Mouse (Mus musculus) neural tube, embryonic 13.5 days (tissue): Measurements from ENCODE around the gene BC034090. TPM values are rescaled to one million over a fixed set of nuclear protein-coding genes. Genes with fewer than 3 reads are reported as not detected.

Experiments
- ATAC-seq: fragments of 200-750 bp; cut with Nextera tagmentation; 2 replicates; pipeline ENCODE4 v1.8.0; 2017; ENCODE audit warnings: low read depth, mild to moderate bottlenecking, moderate TSS enrichment, moderate library complexity
- H3K27ac ChIP-seq: fragments of 300-500 bp; sonication (generic); replicated peaks from 2 replicates; pipeline ENCODE4 v1.5.1; 2015; ENCODE audit warnings: moderate library complexity, mild to moderate bottlenecking, inconsistent platforms
- H3K27me3 ChIP-seq: fragments of 300-500 bp; sonication (generic); 2 replicates; pipeline ENCODE4 v1.6.1; 2015; ENCODE audit warnings: mild to moderate bottlenecking, inconsistent platforms
- H3K36me3 ChIP-seq: fragments of 300-500 bp; sonication (generic); 2 replicates; pipeline ENCODE4 v1.6.1; 2015; ENCODE audit warnings: mild to moderate bottlenecking, inconsistent platforms
- H3K4me1 ChIP-seq: fragments of 300-500 bp; sonication (generic); replicated peaks from 2 replicates; pipeline ENCODE4 v1.6.1; 2015; ENCODE audit warnings: inconsistent platforms
- H3K4me2 ChIP-seq: fragments of 300-500 bp; sonication (generic); 2 replicates; pipeline ENCODE4 v1.6.1; 2015; ENCODE audit warnings: inconsistent platforms, mild to moderate bottlenecking, moderate library complexity
- H3K4me3 ChIP-seq: fragments of 300-500 bp; sonication (generic); 2 replicates; pipeline ENCODE4 v1.5.1; 2015; ENCODE audit warnings: mild to moderate bottlenecking, inconsistent platforms
- H3K9ac ChIP-seq: fragments of 300-500 bp; sonication (generic); 2 replicates; pipeline ENCODE4 v1.6.1; 2015; ENCODE audit warnings: moderate library complexity, mild to moderate bottlenecking, inconsistent platforms
- H3K9me3 ChIP-seq: fragments of 300-500 bp; sonication (generic); 2 replicates; pipeline ENCODE4 v1.6.1; 2016; ENCODE audit warnings: inconsistent platforms
- WGBS: fragments of 180-500 bp; shearing (Covaris S2); methylation state at CpG from one replicate; pipeline ENCODE4 v1.1.7; 2015; 5-methylcytosine and 5-hydroxymethylcytosine counted together
- polyA plus RNA-seq: library from polyadenylated mRNA; unstranded; fragments of >200 nt; fragmentation: Nextera tagmentation; extraction: Ambion mirVana; gene quantifications from 2 replicates; pipeline ENCODE4 v1.2.1, GENCODE M21; 2015

BC034090 gene
- polyA plus RNA-seq, 1 experiment from 2014 or later, result 3.5 TPM

- H3K27ac ChIP-seq, result peak overlapping the region; percentile 79
- WGBS, result 24% methylated on average over 4 of the region's 4 CpGs
- H3K27me3 ChIP-seq, result no peaks in the 10 kb centered on the region
- H3K9ac ChIP-seq, result peak overlapping the region; percentile 54
- H3K4me3 ChIP-seq, result no peak overlapping the region
- H3K36me3 ChIP-seq, result peaks cover 8% of the 10 kb centered on the region
- peaks cover 70% of the 10 kb centered on the region for H3K4me1 ChIP-seq
- no peak overlapping the region for H3K4me2 ChIP-seq
- H3K9me3 ChIP-seq, result no peaks in the 10 kb centered on the region
- ATAC-seq, result no peak
Observed at GRCm38 (mm10) chr1:155212081-155212480, 32.2 kb downstream of the BC034090 start.

GRCm38 (mm10) chr1:155211017-155211416 lies 33.2 kb downstream of the BC034090 start:
- no peaks in the 10 kb centered on the region for H3K27me3 ChIP-seq
- H3K9me3 ChIP-seq, result no peaks in the 10 kb centered on the region
- no peak overlapping the region for H3K4me2 ChIP-seq
- ATAC-seq, result no peak
- peak overlapping the region; percentile 68; the same call in 1 of the 2 replicates for H3K27ac ChIP-seq
- no peak overlapping the region for H3K4me3 ChIP-seq
- peaks cover 9% of the 10 kb centered on the region for H3K36me3 ChIP-seq
- WGBS, result 58% methylated on average over 7 of the region's 7 CpGs
- 0 out of 2 replicates have a peak overlapping the region, but pooled peaks have one; percentile 26 for H3K9ac ChIP-seq
- peaks cover 67% of the 10 kb centered on the region for H3K4me1 ChIP-seq

GRCm38 (mm10) chr1:155210011-155210763 lies 34.1 kb downstream of the BC034090 start:
- H3K9ac ChIP-seq, result no peak overlapping the region
- WGBS, result 60% methylated on average over 11 of the region's 11 CpGs
- peaks cover 67% of the 10 kb centered on the region for H3K4me1 ChIP-seq
- peak; percentile 22 for ATAC-seq
- H3K27ac ChIP-seq, result peak overlapping the region; percentile 68
- H3K4me3 ChIP-seq, result no peak overlapping the region
- H3K36me3 ChIP-seq, result peaks cover 12% of the 10 kb centered on the region
- H3K27me3 ChIP-seq, result no peaks in the 10 kb centered on the region
- no peak overlapping the region for H3K4me2 ChIP-seq
- H3K9me3 ChIP-seq, result no peaks in the 10 kb centered on the region

GRCm38 (mm10) chr1:155207859-155208258 lies 36.4 kb downstream of the BC034090 start:
- Histone ChIP-seq H3K4me1 (peaks cover 69% of the 10 kb centered on the region), H3K27ac (no peak overlapping the region), H3K9ac (no peak overlapping the region), H3K36me3 (peaks cover 15% of the 10 kb centered on the region), H3K27me3 (no peaks in the 10 kb centered on the region), H3K4me3 (no peak overlapping the region), H3K9me3 (no peaks in the 10 kb centered on the region), H3K4me2 (no peak overlapping the region)
- ATAC-seq, result no peak
- 75% methylated on average over 3 of the region's 3 CpGs for WGBS

GRCm38 (mm10) chr1:155205822-155206660 lies 38.2 kb downstream of the BC034090 start:
- no peak overlapping the region for H3K4me2 ChIP-seq
- peaks cover 69% of the 10 kb centered on the region for H3K4me1 ChIP-seq
- H3K9me3 ChIP-seq, result no peaks in the 10 kb centered on the region
- H3K36me3 ChIP-seq, result peaks cover 32% of the 10 kb centered on the region
- ATAC-seq, result no peak
- H3K9ac ChIP-seq, result peak overlapping the region; percentile 32
- WGBS, result 54% methylated on average over 19 of the region's 19 CpGs
- H3K27ac ChIP-seq, result peak overlapping the region; percentile 77
- no peak overlapping the region for H3K4me3 ChIP-seq
- no peaks in the 10 kb centered on the region for H3K27me3 ChIP-seq

- ATAC-seq, result no peak
- Histone ChIP-seq H3K9me3 (no peaks in the 10 kb centered on the region), H3K27me3 (no peaks in the 10 kb centered on the region), H3K36me3 (peaks cover 38% of the 10 kb centered on the region), H3K4me1 (peaks cover 65% of the 10 kb centered on the region), H3K4me2 (no peak overlapping the region), H3K9ac (peak overlapping the region; percentile 32; the same call in 1 of the 2 replicates), H3K4me3 (no peak overlapping the region), H3K27ac (peak overlapping the region; percentile 77; the same call in 1 of the 2 replicates)
- 61% methylated on average over 7 of the region's 7 CpGs for WGBS
Observed at GRCm38 (mm10) chr1:155205311-155205710, 38.9 kb downstream of the BC034090 start.

GRCm38 (mm10) chr1:155204560-155205162 lies 39.6 kb downstream of the BC034090 start:
- no peak for ATAC-seq
- peaks cover 44% of the 10 kb centered on the region for H3K36me3 ChIP-seq
- peak overlapping the region; percentile 77 for H3K27ac ChIP-seq
- H3K9ac ChIP-seq, result no peak overlapping the region
- WGBS, result 65% methylated on average over 8 of the region's 8 CpGs
- no peak overlapping the region for H3K4me2 ChIP-seq
- no peaks in the 10 kb centered on the region for H3K9me3 ChIP-seq
- peaks cover 62% of the 10 kb centered on the region for H3K4me1 ChIP-seq
- no peaks in the 10 kb centered on the region for H3K27me3 ChIP-seq
- no peak overlapping the region for H3K4me3 ChIP-seq

- no peaks in the 10 kb centered on the region for H3K27me3 ChIP-seq
- H3K36me3 ChIP-seq, result peaks cover 49% of the 10 kb centered on the region
- no peak overlapping the region for H3K9ac ChIP-seq
- ATAC-seq, result no peak
- peaks cover 67% of the 10 kb centered on the region for H3K4me1 ChIP-seq
- H3K9me3 ChIP-seq, result no peaks in the 10 kb centered on the region
- no peak overlapping the region for H3K4me2 ChIP-seq
- WGBS, result 81% methylated on average over 12 of the region's 12 CpGs
- H3K4me3 ChIP-seq, result no peak overlapping the region
- peak overlapping the region; percentile 77 for H3K27ac ChIP-seq
Observed at GRCm38 (mm10) chr1:155203954-155204353, 40.3 kb downstream of the BC034090 start.

- no peak for ATAC-seq
- peaks cover 58% of the 10 kb centered on the region for H3K36me3 ChIP-seq
- H3K4me3 ChIP-seq, result no peak overlapping the region
- no peak overlapping the region for H3K9ac ChIP-seq
- peak overlapping the region; percentile 47; the same call in 1 of the 2 replicates for H3K27ac ChIP-seq
- no peaks in the 10 kb centered on the region for H3K27me3 ChIP-seq
- H3K4me1 ChIP-seq, result peaks cover 67% of the 10 kb centered on the region
- no peaks in the 10 kb centered on the region for H3K9me3 ChIP-seq
- H3K4me2 ChIP-seq, result no peak overlapping the region
- 67% methylated on average over 7 of the region's 7 CpGs for WGBS
Observed at GRCm38 (mm10) chr1:155203101-155203500, 41.1 kb downstream of the BC034090 start.

GRCm38 (mm10) chr1:155202472-155202871 lies 41.8 kb downstream of the BC034090 start:
- Histone ChIP-seq H3K27ac (peak overlapping the region; percentile 47; the same call in 1 of the 2 replicates), H3K9ac (no peak overlapping the region), H3K36me3 (peaks cover 60% of the 10 kb centered on the region), H3K9me3 (no peaks in the 10 kb centered on the region), H3K27me3 (no peaks in the 10 kb centered on the region), H3K4me3 (no peak overlapping the region), H3K4me1 (peaks cover 67% of the 10 kb centered on the region), H3K4me2 (no peak overlapping the region)
- WGBS, result 75% methylated on average over 5 of the region's 5 CpGs
- no peak for ATAC-seq

- Histone ChIP-seq H3K4me3 (no peak overlapping the region), H3K9me3 (no peaks in the 10 kb centered on the region), H3K36me3 (peaks cover 60% of the 10 kb centered on the region), H3K9ac (no peak overlapping the region), H3K27me3 (no peaks in the 10 kb centered on the region), H3K4me2 (no peak overlapping the region), H3K27ac (0 out of 2 replicates have a peak overlapping the region, but pooled peaks have one; percentile 19), H3K4me1 (peaks cover 67% of the 10 kb centered on the region)
- 80% methylated on average over 17 of the region's 17 CpGs for WGBS
- no peak for ATAC-seq
Observed at GRCm38 (mm10) chr1:155201914-155202313, 42.3 kb downstream of the BC034090 start.
